Mouse (Mus musculus) bone marrow, adult 2 months (tissue): Measurements from ENCODE around the gene Heatr5a.

Experiments
- CTCF ChIP-seq: fragments of 200-500 bp; IDR thresholded peaks from 2 replicates; pipeline ENCODE4 v1.5.1; 2011; ENCODE audit warnings: low read length, control low read depth; ENCODE audit not compliant: control insufficient read depth, insufficient read depth
- POLR2A ChIP-seq: fragments of 200-500 bp; IDR thresholded peaks from 2 replicates; pipeline ENCODE4 v1.6.1; 2011; ENCODE audit warnings: low read depth, mild to moderate bottlenecking, control low read depth, low read length, borderline replicate concordance; ENCODE audit not compliant: control insufficient read depth

DNA sequence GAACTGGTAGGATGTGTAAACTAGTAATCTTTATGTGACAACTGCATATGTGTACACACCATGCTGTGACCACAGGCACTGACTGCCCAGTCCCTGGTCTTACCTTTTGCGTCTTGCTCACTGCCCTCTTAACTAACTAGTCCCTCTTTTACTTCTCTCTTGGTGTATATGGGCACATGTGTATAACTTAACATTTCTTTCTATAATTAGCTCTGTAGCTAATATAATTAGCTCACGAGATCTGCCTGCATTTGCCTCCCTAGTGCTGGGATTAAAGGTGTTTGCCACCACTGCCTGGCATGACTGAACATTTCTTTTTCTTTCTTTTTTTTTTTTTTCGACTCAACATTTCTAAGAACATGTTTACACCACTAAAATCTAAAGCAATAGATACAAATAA lies 63.6 kb downstream of the Heatr5a start:
- no peak for TF ChIP-seq CTCF
- TF ChIP-seq POLR2A: no peak
